Mouse (Mus musculus) cortical plate, adult 2 months (tissue): ENCODE data around the gene Nfkbia.

Experiments
- CTCF ChIP-seq: fragments of 200-500 bp; IDR thresholded peaks from 2 replicates; pipeline ENCODE4 v1.5.1; 2011; ENCODE audit warnings: mild to moderate bottlenecking, control low read depth, low read length; ENCODE audit not compliant: insufficient read depth; ENCODE audit errors: extremely low read depth
- POLR2A ChIP-seq: fragments of 200-500 bp; IDR thresholded peaks from 2 replicates; pipeline ENCODE4 v1.6.1; 2011; ENCODE audit warnings: mild to moderate bottlenecking, low read length, control low read depth; ENCODE audit not compliant: insufficient read depth; ENCODE audit errors: extremely low read depth

DNA sequence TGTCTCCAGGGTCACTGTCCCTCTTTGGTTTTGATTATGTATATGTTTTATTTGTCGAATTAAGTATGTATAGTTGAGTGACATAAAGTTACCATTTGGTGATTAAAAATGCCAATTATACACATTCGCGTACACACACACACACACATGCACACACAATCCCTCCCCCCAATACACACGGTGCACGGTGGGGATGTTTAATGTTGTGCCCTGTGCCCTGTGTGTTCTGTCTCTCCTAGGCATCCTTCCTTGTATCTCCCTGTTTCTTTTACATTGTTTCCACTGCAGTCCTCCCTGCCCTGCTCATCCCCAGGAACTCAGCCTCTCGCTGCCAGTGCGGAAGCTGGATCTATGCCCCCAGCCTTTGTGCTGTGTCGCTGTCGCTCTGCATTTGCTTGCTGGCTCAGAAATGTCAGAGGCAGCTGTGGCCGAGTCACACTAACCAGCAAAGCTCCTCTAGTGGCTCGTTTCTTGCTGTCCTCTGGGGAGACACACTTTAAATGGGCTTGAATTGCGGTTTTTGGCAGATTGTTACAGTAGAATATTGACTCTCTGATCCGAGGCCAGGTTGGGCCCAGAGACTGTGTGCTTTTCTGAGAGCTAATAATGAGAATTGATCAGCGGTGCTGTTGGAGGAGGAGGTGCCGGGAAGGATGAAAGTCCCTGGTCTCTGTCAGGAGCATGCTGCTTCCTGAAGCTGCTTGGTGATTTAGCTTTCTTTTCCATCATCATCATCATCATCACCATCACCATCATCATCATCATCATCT is 34.7 kb upstream of the Nfkbia start:
- TF ChIP-seq POLR2A: no peak
- no peak for TF ChIP-seq CTCF
